10 mouse cellular contexts compared by ENCODE assay signal in genomic region chr17:83197361-83197923, GRCm38 (mm10). TPM values are rescaled to one million over a fixed set of nuclear protein-coding genes. Genes with fewer than 3 reads are reported as not detected.
DNase-seq lines count a peak whose midpoint lies in the region; ATAC-seq and TF ChIP-seq lines count a peak whose summit lies in the region.
"Had no signal": no experiment of that assay in that cellular context is flagged by ENCODE, and none has a peak within 500 bp of the region (broad histone marks: within the 10 kb centered on the region; RNA-seq: fewer than 3 reads in every experiment).

No protein-coding gene starts in this region.

- ATAC-seq in intestine, embryonic 14.5 days (replicated peaks; ENCODE audit: low FRiP score, low TSS enrichment, low read depth) = no peak
- ATAC-seq in liver, embryonic 12.5 days = no peak
- no peak for ATAC-seq in granulocyte monocyte progenitor cell, adult 5-6 weeks (replicated peaks; ENCODE audit: poor library complexity, severe bottlenecking)

- peak overlapping the region; percentile 74 for H3K27ac ChIP-seq in gastrocnemius, adult 2 months
- H3K27ac ChIP-seq in intestine, embryonic 14.5 days (ENCODE audit: low read depth) = peak overlapping the region; percentile 60; the same call in 1 of the 2 replicates
- 0 out of 2 replicates have a peak overlapping the region, but pooled peaks have one; percentile 1 for H3K27ac ChIP-seq in liver, embryonic 12.5 days
- H3K27ac ChIP-seq: macrophage had no signal

- TF ChIP-seq CTCF in gastrocnemius, adult 2 months (IDR thresholded peaks at IDR 0.05) = no peak

- no peak overlapping the region for H3K4me3 ChIP-seq in gastrocnemius, adult 2 months
- H3K4me3 ChIP-seq in intestine, embryonic 14.5 days (ENCODE audit: low read depth, low read length) = no peak overlapping the region
- no peak overlapping the region for H3K4me3 ChIP-seq in liver, embryonic 12.5 days

- no peaks in the 10 kb centered on the region for H3K27me3 ChIP-seq in intestine, embryonic 14.5 days (replicated peaks; ENCODE audit: control insufficient read depth, insufficient read depth, low read length)
- H3K27me3 ChIP-seq in liver, embryonic 12.5 days (replicated peaks) = no peaks in the 10 kb centered on the region; the same call in 1 of the 2 replicates

- H3K9me3 ChIP-seq in intestine, embryonic 14.5 days (ENCODE audit: control insufficient read depth, low read length) = no peaks in the 10 kb centered on the region
- no peaks in the 10 kb centered on the region for H3K9me3 ChIP-seq in liver, embryonic 12.5 days (replicated peaks)

- H3K4me1 ChIP-seq in intestine, embryonic 14.5 days (replicated peaks; ENCODE audit: control insufficient read depth, insufficient read depth, low read length) = peaks cover 25% of the 10 kb centered on the region
- no peaks in the 10 kb centered on the region for H3K4me1 ChIP-seq in liver, embryonic 12.5 days

- H3K4me2 ChIP-seq in intestine, embryonic 14.5 days (ENCODE audit: low read length) = no peak overlapping the region
- H3K4me2 ChIP-seq in liver, embryonic 12.5 days = no peak overlapping the region

- no peak overlapping the region for H3K9ac ChIP-seq in intestine, embryonic 14.5 days (ENCODE audit: low read length)
- H3K9ac ChIP-seq in liver, embryonic 12.5 days = no peak overlapping the region

- intact Hi-C loops in gastrocnemius, adult 2 months (cut with DNase I) = no loop called here
- intact Hi-C loops in gastrocnemius, postnatal 36 days (cut with DNase I) = no loop called here

- WGBS in intestine, embryonic 14.5 days = 24% methylated on average over 4 of the region's 4 CpGs
- 46% methylated on average over 4 of the region's 4 CpGs for WGBS in liver, embryonic 12.5 days (ENCODE audit: insufficient replicate concordance)

- H3K36me3 ChIP-seq in intestine, embryonic 14.5 days (ENCODE audit: control insufficient read depth, insufficient read depth, low read length) = no peaks in the 10 kb centered on the region
- no peaks in the 10 kb centered on the region for H3K36me3 ChIP-seq in liver, embryonic 12.5 days

- peak; percentile 38 for DNase-seq in gastrocnemius, adult 2 months
- no peak for DNase-seq in gastrocnemius, postnatal 36 days
- DNase-seq in embryo, embryonic 9.5 days (ENCODE audit: extremely low spot score) = peak; percentile 68
- no peak for DNase-seq in intestine, embryonic 14.5 days (ENCODE audit: low spot score)
- no peak for DNase-seq in layer of hippocampus, adult 11-12 months (ENCODE audit: low spot score)
- DNase-seq in thymus, postnatal 4 days = no peak
- DNase-seq: gastrocnemius, postnatal 14 days had no signal

RNA-seq across cellular contexts. Expression of gene Pkdcc, which starts 17.6 kb away (rescaled TPM):
- 100 to 1,000 TPM in 1 of 2 experiments, 10 to 100 TPM in 1; 96.3 to 115 TPM for total RNA-seq in gastrocnemius, adult 2 months (2021)
- total RNA-seq in gastrocnemius, postnatal 36 days (2021) = 10 to 100 TPM; 86.3 to 90.2 TPM
- polyA plus RNA-seq in intestine, embryonic 14.5 days (2014; fragmentation: Nextera tagmentation; extraction: Ambion mirVana) = 33.3 and 44.2 TPM in 2 replicates
- 7.5 and 7.7 TPM in 2 replicates for polyA plus RNA-seq in liver, embryonic 12.5 days (2016; fragmentation: Nextera tagmentation; extraction: Ambion mirVana)
- total RNA-seq in granulocyte monocyte progenitor cell, adult 5-6 weeks (2014; fragmentation: Nextera tagmentation) = 0.34 TPM in 1 of 2 replicates, not detected in the other
- 1.8 TPM in 1 of 2 replicates, not detected in the other for total RNA-seq in granulocyte monocyte progenitor cell, adult 5-6 weeks (2017)

Comparison
In these comparisons a context has a peak if more than half of its experiments do, and no peak if none do; other contexts are left out.
1. DNase-seq: peak in gastrocnemius, adult 2 months (single experiment) and embryo, embryonic 9.5 days (single experiment); none in gastrocnemius, postnatal 36 days (0 of 2), intestine, embryonic 14.5 days (single experiment), layer of hippocampus, adult 11-12 months (single experiment) and thymus, postnatal 4 days (single experiment).
2. H3K27ac ChIP-seq: peak in every context shown above with its lines; median percentile 74 in gastrocnemius, adult 2 months; 60 in intestine, embryonic 14.5 days; 1 in liver, embryonic 12.5 days.
3. RNA of gene Pkdcc, which starts 17.6 kb away (total RNA-seq): 96.3 to 115 TPM in gastrocnemius, adult 2 months and 86.3 to 90.2 TPM in gastrocnemius, postnatal 36 days; 0.34 to 1.8 TPM in granulocyte monocyte progenitor cell, adult 5-6 weeks; every median in the first group is over 10 times any median in the second.